In genomic region chr3:85391111-85391510, GRCm38 (mm10) we compare ENCODE assay signal across 19 mouse cellular contexts.
DNase-seq lines count a peak whose midpoint lies in the region; ATAC-seq and TF ChIP-seq lines count a peak whose summit lies in the region.
"Had no signal": no experiment of that assay in that cellular context is flagged by ENCODE, and none has a peak within 500 bp of the region (broad histone marks: within the 10 kb centered on the region; RNA-seq: fewer than 3 reads in every experiment).

No protein-coding gene starts in this region.

- peak overlapping the region; percentile 76 for H3K27ac ChIP-seq in layer of hippocampus, adult 2 months
- H3K27ac ChIP-seq in hindbrain, embryonic 12.5 days, result no peak overlapping the region
- H3K27ac ChIP-seq: embryonic facial prominence, embryonic 13.5 days; limb, embryonic 15.5 days had no signal

- H3K36me3 ChIP-seq in hindbrain, embryonic 12.5 days, result no peaks in the 10 kb centered on the region
- H3K36me3 ChIP-seq: embryonic facial prominence, embryonic 13.5 days; limb, embryonic 15.5 days had no signal

- H3K4me1 ChIP-seq in hindbrain, embryonic 12.5 days, result no peaks in the 10 kb centered on the region
- H3K4me1 ChIP-seq: embryonic facial prominence, embryonic 13.5 days; limb, embryonic 15.5 days had no signal

- H3K9ac ChIP-seq in hindbrain, embryonic 12.5 days, result no peak overlapping the region
- H3K9ac ChIP-seq: embryonic facial prominence, embryonic 13.5 days; limb, embryonic 15.5 days had no signal

- DNase-seq in layer of hippocampus, adult 2 months (ENCODE audit: low spot score in 2 of 2), result peak in 1 of 2 experiments; percentile 81
- DNase-seq in layer of hippocampus, adult 9-10 months (ENCODE audit: low spot score), result no peak
- DNase-seq in right cerebral cortex, adult 2 months (ENCODE audit: low spot score in 2 of 2), result peak; percentile 74 to 80
- DNase-seq in right cerebral cortex, postnatal 25 days, result no peak
- DNase-seq in left cerebral cortex, adult 9 months (ENCODE audit: low spot score in 2 of 2), result peak; percentile 83 to 85
- peak; percentile 95 for DNase-seq in telencephalon, adult 2 months (ENCODE audit: low read depth, low spot score)
- no peak for DNase-seq in adrenal gland, adult 18-20 months (ENCODE audit: low spot score in 2 of 2)
- DNase-seq: adrenal gland, postnatal 10 days; B cell, adult 2 months; cerebellum, adult 2 months; gastrocnemius, postnatal 36 days; kidney, adult 8-10 months; midbrain, embryonic 14.5 days; retina, postnatal 1 day; thymus, postnatal 25 days had no signal

- H3K27me3 ChIP-seq in hindbrain, embryonic 12.5 days, result no peaks in the 10 kb centered on the region
- H3K27me3 ChIP-seq: embryonic facial prominence, embryonic 13.5 days; limb, embryonic 15.5 days had no signal

- ATAC-seq in hindbrain, embryonic 12.5 days (ENCODE audit: low FRiP score), result no peak
- ATAC-seq: inflammation-experienced regulatory T-cells, adult 6 months had no signal

- TF ChIP-seq CTCF in layer of hippocampus, adult 2 months (conservative IDR thresholded peaks at IDR 0.05), result no peak

- no peak overlapping the region for H3K4me2 ChIP-seq in hindbrain, embryonic 12.5 days (replicated peaks)
- H3K4me2 ChIP-seq: embryonic facial prominence, embryonic 13.5 days; limb, embryonic 15.5 days had no signal

- 79% methylated on average over 2 of the region's 2 CpGs for WGBS in hindbrain, embryonic 12.5 days

- peaks cover 11% of the 10 kb centered on the region for H3K9me3 ChIP-seq in hindbrain, embryonic 12.5 days (replicated peaks)

- no peak overlapping the region for H3K4me3 ChIP-seq in layer of hippocampus, adult 2 months
- H3K4me3 ChIP-seq in hindbrain, embryonic 12.5 days, result no peak overlapping the region
- H3K4me3 ChIP-seq: embryonic facial prominence, embryonic 13.5 days; limb, embryonic 15.5 days had no signal

Comparison
In these comparisons a context has a peak if more than half of its experiments do, and no peak if none do; other contexts are left out.
1. DNase-seq: peak in right cerebral cortex, adult 2 months (2 of 2), left cerebral cortex, adult 9 months (2 of 2) and telencephalon, adult 2 months (single experiment); none in layer of hippocampus, adult 9-10 months (single experiment), right cerebral cortex, postnatal 25 days (single experiment) and adrenal gland, adult 18-20 months (0 of 2).